Mouse (Mus musculus) myocyte (in vitro differentiated cells): ENCODE results near the gene Hsdl2.

Experiments used
- CEBPB ChIP-seq: IDR thresholded peaks from 2 replicates; pipeline ENCODE4 v1.6.1; 2011; ENCODE audit warnings: mild to moderate bottlenecking, moderate library complexity; ENCODE audit not compliant: poor library complexity, insufficient read depth, severe bottlenecking
- MAX ChIP-seq: IDR thresholded peaks from one replicate; pipeline ENCODE4 v1.6.1; 2011; ENCODE audit warnings: low read depth, mild to moderate bottlenecking, control low read depth
- MYOD1 ChIP-seq, 3 experiments: IDR thresholded peaks; one replicate each; pipeline ENCODE4 v1.6.1; 2011; ENCODE audit warnings: control low read depth in 2 of 3, low read depth in 2 of 3, mild to moderate bottlenecking in 2 of 3, moderate library complexity in 1 of 3; ENCODE audit not compliant: insufficient read length in 2 of 3, control insufficient read depth in 1 of 3
- POLR2A ChIP-seq: IDR thresholded peaks from one replicate; pipeline ENCODE4 v1.6.1; 2011; ENCODE audit warnings: low read depth, mild to moderate bottlenecking, control low read depth, moderate library complexity; ENCODE audit not compliant: insufficient read length
- POLR2AphosphoS2 ChIP-seq: IDR thresholded peaks from one replicate; pipeline ENCODE4 v1.6.1; 2011; ENCODE audit warnings: low read depth, control low read depth; ENCODE audit not compliant: insufficient read length
- SRF ChIP-seq: IDR thresholded peaks from one replicate; pipeline ENCODE4 v1.6.1; 2011; ENCODE audit warnings: low read depth; ENCODE audit not compliant: control insufficient read depth, insufficient read length
- TCF12 ChIP-seq: IDR thresholded peaks from one replicate; pipeline ENCODE4 v1.6.1; 2011; ENCODE audit warnings: mild to moderate bottlenecking, control low read depth; ENCODE audit not compliant: poor library complexity, insufficient read depth, severe bottlenecking

DNA sequence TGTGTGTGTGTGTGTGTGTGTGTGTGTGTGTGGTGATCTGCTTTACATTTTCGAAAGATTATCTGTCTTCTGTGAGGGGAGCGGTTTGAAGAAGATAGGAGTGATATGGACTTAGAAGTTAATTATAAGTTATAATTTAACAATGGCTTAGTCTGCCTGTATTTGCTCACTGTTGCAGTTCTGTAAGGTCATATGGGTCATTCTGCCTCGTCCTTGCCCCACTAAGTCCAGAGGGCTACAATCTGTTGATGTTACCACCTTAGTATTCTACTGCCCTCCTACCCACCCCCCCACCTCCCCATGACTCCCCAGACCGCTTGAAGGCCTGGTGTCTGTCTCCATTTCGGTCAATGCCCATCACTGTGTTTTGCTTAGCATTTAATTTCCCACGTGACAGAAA is 82.1 kb downstream of the Hsdl2 start:
- no peak for TF ChIP-seq POLR2A
- TF ChIP-seq CEBPB: no peak
- TF ChIP-seq POLR2AphosphoS2: no peak
- no peak for TF ChIP-seq MYOD1 (IDR thresholded peaks at IDR 0.05; ENCODE audit: control insufficient read depth in 1 of 3, insufficient read length in 2 of 3, low read depth in 2 of 3)
- TF ChIP-seq TCF12: no peak
- no peak for TF ChIP-seq MAX
- no peak for TF ChIP-seq SRF
